Comparison of ENCODE assay signal across 9 mouse cellular contexts in the genomic region with DNA sequence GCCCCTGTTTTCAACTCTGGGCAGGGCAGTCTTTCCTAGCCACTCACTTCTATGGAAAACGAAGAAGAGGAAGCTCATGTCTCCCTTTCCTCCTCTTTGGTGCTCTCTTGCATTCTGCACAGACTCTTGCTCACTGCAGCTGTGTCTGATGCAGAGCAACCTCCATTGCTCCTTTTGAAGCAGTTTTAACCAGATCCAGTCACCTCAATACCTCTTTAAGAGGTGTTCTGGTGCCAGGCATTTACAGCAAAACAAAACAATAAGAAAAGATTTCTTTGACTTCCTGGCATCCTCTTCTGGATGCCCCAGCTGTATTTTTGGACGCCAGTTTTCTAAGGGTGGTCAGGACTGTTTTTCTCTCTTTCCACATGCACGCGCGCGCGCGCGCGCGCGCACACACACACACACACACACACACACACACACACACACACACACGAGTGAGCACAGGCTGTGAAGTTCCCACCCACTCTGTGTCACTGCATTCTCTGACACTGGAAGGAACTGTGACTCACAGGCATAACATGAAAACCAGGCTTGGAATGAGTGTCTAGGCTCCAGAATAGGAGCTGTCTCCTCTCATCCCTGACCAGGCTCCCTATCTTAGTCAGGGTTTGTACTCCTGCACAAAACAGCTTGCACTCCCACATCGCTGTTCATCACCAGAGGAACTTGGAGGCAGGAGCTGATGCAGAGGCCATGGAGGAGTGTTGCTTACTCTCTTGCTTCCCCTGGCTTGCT. TPM values are rescaled to one million over a fixed set of nuclear protein-coding genes. Genes with fewer than 3 reads are reported as not detected.
DNase-seq lines count a peak whose midpoint lies in the region; ATAC-seq lines count a peak whose summit lies in the region.
"Had no signal": no experiment of that assay in that cellular context is flagged by ENCODE, and none has a peak within 500 bp of the region (broad histone marks: within the 10 kb centered on the region; RNA-seq: fewer than 3 reads in every experiment).

No protein-coding gene starts in this region.

- intact Hi-C loops in left cerebral cortex, postnatal 10 days (cut with DNase I) = loop anchor here (5.0 kb wide), 2 partner anchors 65 to 120 kb away; partner anchors contain the start of gene S100a7a

- H3K4me3 ChIP-seq in embryonic facial prominence, embryonic 14.5 days (ENCODE audit: low read depth, low read length) = no peak overlapping the region
- H3K4me3 ChIP-seq in lung, embryonic 15.5 days = no peak overlapping the region
- no peak overlapping the region for H3K4me3 ChIP-seq in midbrain, embryonic 15.5 days
- H3K4me3 ChIP-seq in midbrain, embryonic 10.5 days = no peak overlapping the region

- H3K36me3 ChIP-seq in embryonic facial prominence, embryonic 14.5 days (ENCODE audit: control insufficient read depth, insufficient read depth, low read length) = no peaks in the 10 kb centered on the region
- H3K36me3 ChIP-seq in lung, embryonic 15.5 days = no peaks in the 10 kb centered on the region
- H3K36me3 ChIP-seq in midbrain, embryonic 15.5 days (replicated peaks) = no peaks in the 10 kb centered on the region
- H3K36me3 ChIP-seq in midbrain, embryonic 10.5 days = no peaks in the 10 kb centered on the region

- H3K9me3 ChIP-seq in embryonic facial prominence, embryonic 14.5 days (ENCODE audit: control insufficient read depth, low read length) = no peaks in the 10 kb centered on the region
- H3K9me3 ChIP-seq in lung, embryonic 15.5 days = no peaks in the 10 kb centered on the region
- H3K9me3 ChIP-seq in midbrain, embryonic 15.5 days = no peaks in the 10 kb centered on the region
- no peaks in the 10 kb centered on the region for H3K9me3 ChIP-seq in midbrain, embryonic 10.5 days (replicated peaks)

- no peak overlapping the region for H3K4me2 ChIP-seq in embryonic facial prominence, embryonic 14.5 days (ENCODE audit: low read depth, low read length)
- no peak overlapping the region for H3K4me2 ChIP-seq in lung, embryonic 15.5 days
- H3K4me2 ChIP-seq in midbrain, embryonic 15.5 days = no peak overlapping the region

- H3K27ac ChIP-seq in embryonic facial prominence, embryonic 14.5 days (replicated peaks; ENCODE audit: low read depth, low read length) = peak overlapping the region; percentile 53; the same call in 1 of the 2 replicates
- peak overlapping the region; percentile 60 for H3K27ac ChIP-seq in lung, embryonic 15.5 days
- no peak overlapping the region for H3K27ac ChIP-seq in midbrain, embryonic 15.5 days
- no peak overlapping the region for H3K27ac ChIP-seq in midbrain, embryonic 10.5 days (replicated peaks)

- H3K27me3 ChIP-seq in embryonic facial prominence, embryonic 14.5 days (replicated peaks; ENCODE audit: control insufficient read depth, insufficient read depth, low read length) = no peaks in the 10 kb centered on the region
- no peaks in the 10 kb centered on the region for H3K27me3 ChIP-seq in lung, embryonic 15.5 days
- no peaks in the 10 kb centered on the region for H3K27me3 ChIP-seq in midbrain, embryonic 15.5 days (replicated peaks)
- no peaks in the 10 kb centered on the region for H3K27me3 ChIP-seq in midbrain, embryonic 10.5 days (ENCODE audit: low read depth, poor library complexity, severe bottlenecking)

- H3K4me1 ChIP-seq in embryonic facial prominence, embryonic 14.5 days (ENCODE audit: control insufficient read depth, insufficient read depth, low read length) = no peaks in the 10 kb centered on the region
- peaks cover 13% of the 10 kb centered on the region for H3K4me1 ChIP-seq in lung, embryonic 15.5 days
- H3K4me1 ChIP-seq in midbrain, embryonic 15.5 days = no peaks in the 10 kb centered on the region
- peaks cover 11% of the 10 kb centered on the region for H3K4me1 ChIP-seq in midbrain, embryonic 10.5 days

- WGBS in embryonic facial prominence, embryonic 14.5 days = 86% methylated on average over 14 of the region's 14 CpGs
- WGBS in lung, embryonic 15.5 days = 82% methylated on average over 14 of the region's 14 CpGs
- 89% methylated on average over 14 of the region's 14 CpGs for WGBS in midbrain, embryonic 15.5 days
- 93% methylated on average over 14 of the region's 14 CpGs for WGBS in midbrain, embryonic 10.5 days

- DNase-seq in left cerebral cortex, adult 18-20 months (ENCODE audit: low spot score in 2 of 2) = peak; percentile 45 to 64
- no peak for DNase-seq in left cerebral cortex, postnatal 10 days (ENCODE audit: extremely low spot score in 1 of 2, low spot score in 2 of 2)
- peak; percentile 80 for DNase-seq in MN1 (ENCODE audit: low spot score)
- DNase-seq in embryonic facial prominence, embryonic 14.5 days (ENCODE audit: low spot score) = peak; percentile 42
- no peak for DNase-seq in retina, postnatal 1 day
- DNase-seq in midbrain, embryonic 10.5 days (ENCODE audit: low spot score) = no peak

- no peak for ATAC-seq in embryonic facial prominence, embryonic 14.5 days (ENCODE audit: low read depth)
- no peak for ATAC-seq in lung, embryonic 15.5 days (ENCODE audit: borderline replicate concordance, extremely low read depth, low FRiP score, low TSS enrichment)
- ATAC-seq in midbrain, embryonic 15.5 days (replicated peaks) = no peak

- no peak overlapping the region for H3K9ac ChIP-seq in embryonic facial prominence, embryonic 14.5 days (ENCODE audit: low read depth, low read length)
- H3K9ac ChIP-seq in lung, embryonic 15.5 days = no peak overlapping the region
- no peak overlapping the region for H3K9ac ChIP-seq in midbrain, embryonic 15.5 days

RNA-seq across cellular contexts. Expression of gene S100a2, which starts 2.5 kb away (rescaled TPM):
- total RNA-seq in left cerebral cortex, adult 18-20 months (2021) = not detected
- total RNA-seq in left cerebral cortex, postnatal 10 days (2021) = not detected
- polyA plus RNA-seq in embryonic facial prominence, embryonic 14.5 days (2014; fragmentation: Nextera tagmentation; extraction: Ambion mirVana) = not detected in 2 replicates
- polyA plus RNA-seq in lung, embryonic 15.5 days (2015; fragmentation: Nextera tagmentation; extraction: Ambion mirVana) = not detected in 2 replicates
- polyA plus RNA-seq in midbrain, embryonic 15.5 days (2015; fragmentation: Nextera tagmentation; extraction: Ambion mirVana) = not detected in 2 replicates
- not detected in 2 replicates for polyA plus RNA-seq in midbrain, embryonic 10.5 days (2016; fragmentation: Nextera tagmentation; extraction: Ambion mirVana)
- polyA plus RNA-seq: neural tube, embryonic 11.5 days had no signal

RNA-seq across cellular contexts. Expression of gene Gm42674, which starts 14.2 kb away (rescaled TPM):
- not detected for total RNA-seq in left cerebral cortex, adult 18-20 months (2021)
- not detected for total RNA-seq in left cerebral cortex, postnatal 10 days (2021)
- not detected in 2 replicates for polyA plus RNA-seq in embryonic facial prominence, embryonic 14.5 days (2014; fragmentation: Nextera tagmentation; extraction: Ambion mirVana)
- not detected in 2 replicates for polyA plus RNA-seq in lung, embryonic 15.5 days (2015; fragmentation: Nextera tagmentation; extraction: Ambion mirVana)
- not detected in 2 replicates for polyA plus RNA-seq in midbrain, embryonic 15.5 days (2015; fragmentation: Nextera tagmentation; extraction: Ambion mirVana)
- polyA plus RNA-seq in midbrain, embryonic 10.5 days (2016; fragmentation: Nextera tagmentation; extraction: Ambion mirVana) = not detected in 2 replicates
- polyA plus RNA-seq: neural tube, embryonic 11.5 days had no signal

RNA-seq across cellular contexts. Expression of gene S100a4, which starts 16.0 kb away (rescaled TPM):
- 1 to 10 TPM; 2.9 to 4.5 TPM for total RNA-seq in left cerebral cortex, adult 18-20 months (2021)
- total RNA-seq in left cerebral cortex, postnatal 10 days (2021) = 1 to 10 TPM; 7.1 to 8.1 TPM
- polyA plus RNA-seq in embryonic facial prominence, embryonic 14.5 days (2014; fragmentation: Nextera tagmentation; extraction: Ambion mirVana) = 16.8 and 22.9 TPM in 2 replicates
- 6.0 and 8.9 TPM in 2 replicates for polyA plus RNA-seq in lung, embryonic 15.5 days (2015; fragmentation: Nextera tagmentation; extraction: Ambion mirVana)
- 0.52 and 0.78 TPM in 2 replicates for polyA plus RNA-seq in midbrain, embryonic 15.5 days (2015; fragmentation: Nextera tagmentation; extraction: Ambion mirVana)
- 0.35 and 0.81 TPM in 2 replicates for polyA plus RNA-seq in midbrain, embryonic 10.5 days (2016; fragmentation: Nextera tagmentation; extraction: Ambion mirVana)
- polyA plus RNA-seq: neural tube, embryonic 11.5 days had no signal

RNA-seq across cellular contexts. Expression of gene S100a5, which starts 20.8 kb away (rescaled TPM):
- not detected for total RNA-seq in left cerebral cortex, adult 18-20 months (2021)
- not detected for total RNA-seq in left cerebral cortex, postnatal 10 days (2021)
- polyA plus RNA-seq in embryonic facial prominence, embryonic 14.5 days (2014; fragmentation: Nextera tagmentation; extraction: Ambion mirVana) = 1.6 TPM in 1 of 2 replicates, not detected in the other
- polyA plus RNA-seq in lung, embryonic 15.5 days (2015; fragmentation: Nextera tagmentation; extraction: Ambion mirVana) = not detected in 2 replicates
- not detected in 2 replicates for polyA plus RNA-seq in midbrain, embryonic 15.5 days (2015; fragmentation: Nextera tagmentation; extraction: Ambion mirVana)
- not detected in 2 replicates for polyA plus RNA-seq in midbrain, embryonic 10.5 days (2016; fragmentation: Nextera tagmentation; extraction: Ambion mirVana)
- polyA plus RNA-seq: neural tube, embryonic 11.5 days had no signal

RNA-seq across cellular contexts. Expression of gene S100a6, which starts 25.2 kb away (rescaled TPM):
- total RNA-seq in left cerebral cortex, adult 18-20 months (2021) = 10 to 100 TPM; 30.8 to 37.4 TPM
- total RNA-seq in left cerebral cortex, postnatal 10 days (2021) = 10 to 100 TPM; 24.2 to 31.1 TPM
- 190 and 334 TPM in 2 replicates for polyA plus RNA-seq in embryonic facial prominence, embryonic 14.5 days (2014; fragmentation: Nextera tagmentation; extraction: Ambion mirVana)
- 148 and 158 TPM in 2 replicates for polyA plus RNA-seq in lung, embryonic 15.5 days (2015; fragmentation: Nextera tagmentation; extraction: Ambion mirVana)
- polyA plus RNA-seq in midbrain, embryonic 15.5 days (2015; fragmentation: Nextera tagmentation; extraction: Ambion mirVana) = 18.4 and 25.6 TPM in 2 replicates
- polyA plus RNA-seq in midbrain, embryonic 10.5 days (2016; fragmentation: Nextera tagmentation; extraction: Ambion mirVana) = 14.0 and 23.4 TPM in 2 replicates

Comparison
In these comparisons a context has a peak if more than half of its experiments do, and no peak if none do; other contexts are left out.
1. DNase-seq: peak in left cerebral cortex, adult 18-20 months (2 of 2), MN1 (single experiment) and embryonic facial prominence, embryonic 14.5 days (single experiment); none in left cerebral cortex, postnatal 10 days (0 of 2), retina, postnatal 1 day (single experiment) and midbrain, embryonic 10.5 days (single experiment).
2. H3K27ac ChIP-seq: peak in embryonic facial prominence, embryonic 14.5 days (single experiment) and lung, embryonic 15.5 days (single experiment); none in midbrain, embryonic 15.5 days (single experiment) and midbrain, embryonic 10.5 days (single experiment).